Mouse (Mus musculus): Measurements from ENCODE around the gene Lpp. TPM values are rescaled to one million over a fixed set of nuclear protein-coding genes. Genes with fewer than 3 reads are reported as not detected.
A peak's percentile ranks its signal among the peaks of the same experiment; 100 is the strongest.

The Lpp gene
- total and polyA plus RNA-seq, 3 experiments, result 7.7 to 25.1 (median 23.6) TPM

- Histone ChIP-seq H3K9ac (ENCODE audit: low read depth, low read length) (no peak overlapping the region), H3K79me2 (replicated peaks; ENCODE audit: control insufficient read depth, insufficient read depth, low read length) (no peaks in the 10 kb centered on the region), H3K4me1 (ENCODE audit: control insufficient read depth, insufficient read depth, low read length) (no peaks in the 10 kb centered on the region), H3K27me3 (ENCODE audit: control insufficient read depth, insufficient read depth, low read length) (no peaks in the 10 kb centered on the region), H3K36me3 (ENCODE audit: control insufficient read depth, insufficient read depth, low read length) (no peaks in the 10 kb centered on the region), H3K27ac (no peak overlapping the region), H3K4me3 (no peak overlapping the region)
- intact Hi-C loops (cut with DNase I), result no loop called here
- no peak for TF ChIP-seq CTCF (IDR thresholded peaks at IDR 0.05)
- no peak for TF ChIP-seq POLR2A (IDR thresholded peaks at IDR 0.05; ENCODE audit: insufficient read depth, low read depth, low read length)
- no peak for TF ChIP-seq EP300 (IDR thresholded peaks at IDR 0.05; ENCODE audit: insufficient read depth, low read depth, low read length)
- no peak for DNase-seq
Observed at GRCm38 (mm10) chr16:24376478-24376877, 16.8 kb upstream of the Lpp start.

GRCm38 (mm10) chr16:24390596-24390995, 2.7 kb upstream of the Lpp start:
- peaks cover 4% of the 10 kb centered on the region; the same call in 1 of the 2 replicates for H3K36me3 ChIP-seq (ENCODE audit: control insufficient read depth, insufficient read depth, low read length)
- no peak overlapping the region for H3K27ac ChIP-seq
- no peak overlapping the region for H3K9ac ChIP-seq (ENCODE audit: low read depth, low read length)
- peaks cover 1% of the 10 kb centered on the region; the same call in 1 of the 2 replicates for H3K79me2 ChIP-seq (replicated peaks; ENCODE audit: control insufficient read depth, insufficient read depth, low read length)
- WGBS, result 84% methylated on average over 5 of the region's 5 CpGs
- TF ChIP-seq CTCF (IDR thresholded peaks at IDR 0.05) (no peak), EP300 (IDR thresholded peaks at IDR 0.05; ENCODE audit: insufficient read depth, low read depth, low read length) (no peak), POLR2A (IDR thresholded peaks at IDR 0.05; ENCODE audit: insufficient read depth, low read depth, low read length) (no peak)
- H3K27me3 ChIP-seq (ENCODE audit: control insufficient read depth, insufficient read depth, low read length), result no peaks in the 10 kb centered on the region
- intact Hi-C loops (cut with DNase I), result loop anchor here (5.0 kb wide), 3 partner anchors 43 to 237 kb away; no protein-coding TSS in a partner anchor
- no peak overlapping the region for H3K4me3 ChIP-seq
- no peak for DNase-seq
- peaks cover 10% of the 10 kb centered on the region for H3K4me1 ChIP-seq (ENCODE audit: control insufficient read depth, insufficient read depth, low read length)

- H3K27me3 ChIP-seq (ENCODE audit: control insufficient read depth, insufficient read depth, low read length), result no peaks in the 10 kb centered on the region
- peaks cover 1% of the 10 kb centered on the region; the same call in 1 of the 2 replicates for H3K79me2 ChIP-seq (replicated peaks; ENCODE audit: control insufficient read depth, insufficient read depth, low read length)
- no peak for DNase-seq
- intact Hi-C loops (cut with DNase I), result loop anchor here (5.0 kb wide), 3 partner anchors 44 to 236 kb away; no protein-coding TSS in a partner anchor
- peaks cover 4% of the 10 kb centered on the region; the same call in 1 of the 2 replicates for H3K36me3 ChIP-seq (ENCODE audit: control insufficient read depth, insufficient read depth, low read length)
- H3K4me3 ChIP-seq, result no peak overlapping the region
- no peak overlapping the region for H3K27ac ChIP-seq
- no peak overlapping the region for H3K9ac ChIP-seq (ENCODE audit: low read depth, low read length)
- WGBS, result 88% methylated on average over 3 of the region's 3 CpGs
- peaks cover 10% of the 10 kb centered on the region for H3K4me1 ChIP-seq (ENCODE audit: control insufficient read depth, insufficient read depth, low read length)
- TF ChIP-seq POLR2A (IDR thresholded peaks at IDR 0.05; ENCODE audit: insufficient read depth, low read depth, low read length) (no peak), CTCF (IDR thresholded peaks at IDR 0.05) (no peak)
Observed at GRCm38 (mm10) chr16:24391111-24391510, 2.2 kb upstream of the Lpp start.

- Histone ChIP-seq H3K79me2 (replicated peaks; ENCODE audit: control insufficient read depth, insufficient read depth, low read length) (peaks cover 1% of the 10 kb centered on the region), H3K27ac (no peak overlapping the region), H3K27me3 (ENCODE audit: control insufficient read depth, insufficient read depth, low read length) (no peaks in the 10 kb centered on the region), H3K4me1 (ENCODE audit: control insufficient read depth, insufficient read depth, low read length) (peaks cover 11% of the 10 kb centered on the region), H3K9ac (ENCODE audit: low read depth, low read length) (no peak overlapping the region), H3K4me3 (no peak overlapping the region), H3K36me3 (ENCODE audit: control insufficient read depth, insufficient read depth, low read length) (peaks cover 4% of the 10 kb centered on the region; the same call in 1 of the 2 replicates)
- 94% methylated on average over 7 of the region's 7 CpGs for WGBS
- intact Hi-C loops (cut with DNase I), result loop anchor here (5.0 kb wide), 3 partner anchors 45 to 235 kb away; no protein-coding TSS in a partner anchor
- no peak for DNase-seq
- TF ChIP-seq EP300 (IDR thresholded peaks at IDR 0.05; ENCODE audit: insufficient read depth, low read depth, low read length) (no peak), POLR2A (IDR thresholded peaks at IDR 0.05; ENCODE audit: insufficient read depth, low read depth, low read length) (no peak), CTCF (IDR thresholded peaks at IDR 0.05) (no peak)
Observed at GRCm38 (mm10) chr16:24391901-24392300, 1.4 kb upstream of the Lpp start.

GRCm38 (mm10) chr16:24393556-24394210, 376 bp downstream of the Lpp start:
- peak overlapping the region; percentile 87 for H3K4me3 ChIP-seq
- no peaks in the 10 kb centered on the region for H3K27me3 ChIP-seq (ENCODE audit: control insufficient read depth, insufficient read depth, low read length)
- H3K36me3 ChIP-seq (ENCODE audit: control insufficient read depth, insufficient read depth, low read length), result peaks cover 4% of the 10 kb centered on the region; the same call in 1 of the 2 replicates
- 2% methylated on average over 50 of the region's 76 CpGs for WGBS
- H3K9ac ChIP-seq (ENCODE audit: low read depth, low read length), result peak overlapping the region; percentile 96
- no peak for TF ChIP-seq EP300 (IDR thresholded peaks at IDR 0.05; ENCODE audit: insufficient read depth, low read depth, low read length)
- no peak for TF ChIP-seq CTCF (IDR thresholded peaks at IDR 0.05)
- peak; percentile 32; the same call in 1 of the 2 replicates for TF ChIP-seq POLR2A (IDR thresholded peaks at IDR 0.05; ENCODE audit: insufficient read depth, low read depth, low read length)
- DNase-seq, result peak; percentile 86 to 89
- H3K27ac ChIP-seq, result peak overlapping the region; percentile 99
- H3K79me2 ChIP-seq (replicated peaks; ENCODE audit: control insufficient read depth, insufficient read depth, low read length), result peaks cover 1% of the 10 kb centered on the region
- peaks cover 11% of the 10 kb centered on the region for H3K4me1 ChIP-seq (ENCODE audit: control insufficient read depth, insufficient read depth, low read length)
- intact Hi-C loops (cut with DNase I), result loop anchor here (1.0 to 5.0 kb wide), 5 partner anchors 46 to 669 kb away; no protein-coding TSS in a partner anchor
